Mouse (Mus musculus) lung, adult 10 weeks (tissue): Measurements from ENCODE around the gene Prdx6b. TPM values are rescaled to one million over a fixed set of nuclear protein-coding genes. Genes with fewer than 3 reads are reported as not detected.

Source experiments
- polyA plus RNA-seq: library from polyadenylated mRNA; stranded (reverse); fragments of 350-450 nt; fragmentation: Illumina TruSeq; extraction: RNeasy Lipid Tissue Mini Kit (QIAGEN cat#74804); gene quantifications from one replicate; pipeline ENCODE4 v1.2.3, GENCODE M21; 2014; ENCODE audit warnings: low read depth, low replicate concordance; ENCODE audit not compliant: insufficient read depth

The Prdx6b gene
- not detected for polyA plus RNA-seq

GRCm38 (mm10) chr2:80292172-80292571, at the start of gene Prdx6b:
TSS of gene Prdx6b (plus strand) at chr2:80292472.

GRCm38 (mm10) chr2:80315242-80316161, 23.2 kb downstream of the Prdx6b start, which contains the start of gene Dnajc10:
TSS of gene Dnajc10 (plus strand) at chr2:80315466.

Other genes starting within 250 kb of the Prdx6b start
- 2.9 TPM for gene Pde1a, start 163.0 kb upstream of the Prdx6b start, polyA plus RNA-seq
- 36.2 TPM for gene Dnajc10, start 23.0 kb downstream of the Prdx6b start, polyA plus RNA-seq
- gene Frzb, start 155.2 kb downstream of the Prdx6b start, polyA plus RNA-seq: 0.11 TPM